Mouse (Mus musculus) heart, adult 2 months (tissue): ENCODE measurements around the gene Xylt2. TPM values are rescaled to one million over a fixed set of nuclear protein-coding genes. Genes with fewer than 3 reads are reported as not detected.

Experiments
- DNase-seq, 2 experiments: peaks; one replicate each; pipeline ENCODE4 v3.0.0; 2021
- H3K27ac ChIP-seq: fragments of 200-600 bp; 2 replicates; pipeline ENCODE4 v1.8.1; 2022
- H3K27me3 ChIP-seq: fragments of 200-500 bp; 2 replicates; pipeline ENCODE4 v1.6.1; 2012; ENCODE audit warnings: mild to moderate bottlenecking, low read length, inconsistent platforms, mixed read lengths; ENCODE audit not compliant: control insufficient read depth, insufficient read depth
- H3K36me3 ChIP-seq: fragments of 200-500 bp; 2 replicates; pipeline ENCODE4 v1.6.1; 2012; ENCODE audit warnings: low read length, inconsistent platforms; ENCODE audit not compliant: control insufficient read depth, insufficient read depth
- H3K4me1 ChIP-seq: fragments of 200-500 bp; 2 replicates; pipeline ENCODE4 v1.6.1; 2011; ENCODE audit warnings: low read length; ENCODE audit not compliant: control insufficient read depth, insufficient read depth
- H3K4me3 ChIP-seq: fragments of 200-600 bp; 2 replicates; pipeline ENCODE4 v1.8.1; 2022
- H3K79me2 ChIP-seq: fragments of 200-500 bp; replicated peaks from 2 replicates; pipeline ENCODE4 v1.6.1; 2012; ENCODE audit warnings: mild to moderate bottlenecking, inconsistent platforms, low read length, moderate library complexity, mixed read lengths; ENCODE audit not compliant: control insufficient read depth, insufficient read depth
- H3K9ac ChIP-seq: fragments of 200-500 bp; 2 replicates; pipeline ENCODE4 v1.6.1; 2012; ENCODE audit warnings: low read depth, mild to moderate bottlenecking, control low read depth, inconsistent platforms, low read length, mixed read lengths
- CTCF ChIP-seq: fragments of 200-600 bp; IDR thresholded peaks from 2 replicates; pipeline ENCODE4 v1.8.1; 2022; ENCODE audit warnings: antibody characterized with exemption, mild to moderate bottlenecking, moderate library complexity
- EP300 ChIP-seq: fragments of 200-500 bp; IDR thresholded peaks from 2 replicates; pipeline ENCODE4 v1.6.1; 2011; ENCODE audit warnings: low read depth, low read length, control low read depth; ENCODE audit not compliant: insufficient read depth
- POLR2A ChIP-seq: fragments of 200-500 bp; IDR thresholded peaks from 2 replicates; pipeline ENCODE4 v1.6.1; 2011; ENCODE audit warnings: mild to moderate bottlenecking, low read depth, low read length, control low read depth; ENCODE audit not compliant: insufficient read depth
- WGBS: fragments of 180-500 bp; shearing (Covaris S2); methylation state at CpG from one replicate; pipeline ENCODE4 v1.1.7; 2018; 5-methylcytosine and 5-hydroxymethylcytosine counted together
- intact Hi-C: fragments of 180-260 bp; cut with DNase I; formaldehyde crosslinking; loops from one replicate; pipeline ENCODE4 v1.15.1; 2025
- polyA plus RNA-seq: library from polyadenylated mRNA; depleted of rRNA; stranded (reverse); fragments of >200 nt; gene quantifications from 2 replicates; pipeline ENCODE4 v1.2.3, GENCODE M21; 2012; rRNA removed
- total RNA-seq, 2 experiments: library from RNA; stranded (reverse); gene quantifications; 2 replicates each; pipeline ENCODE4 v1.2.3; 2021

Gene Xylt2
- total and polyA plus RNA-seq, 3 experiments: 7.2 to 11.6 (median 7.9) TPM

DNA sequence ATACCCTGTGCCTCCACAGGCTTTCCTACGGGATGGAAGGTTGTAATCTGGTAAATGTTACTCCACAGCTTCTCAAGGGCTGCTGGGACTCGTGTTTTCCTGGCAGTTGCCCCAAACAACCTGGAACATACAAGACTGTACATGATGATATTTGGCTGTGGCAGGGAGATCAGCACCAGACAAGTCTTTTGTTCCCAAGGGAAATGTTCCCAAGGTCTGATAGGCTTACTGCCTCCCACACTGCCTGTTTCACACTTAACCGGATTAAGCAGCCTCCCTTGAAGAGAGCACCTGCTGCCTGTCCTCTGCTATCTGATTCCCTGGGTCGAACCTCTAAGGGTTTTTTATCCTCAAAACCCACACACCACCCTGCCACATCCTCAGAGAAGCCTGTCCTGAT, 61.8 kb downstream of the Xylt2 start:
- Histone ChIP-seq H3K79me2 (no peaks in the 10 kb centered on the region), H3K27ac (no peak overlapping the region), H3K36me3 (no peaks in the 10 kb centered on the region), H3K4me3 (no peak overlapping the region), H3K9ac (no peak overlapping the region), H3K4me1 (no peaks in the 10 kb centered on the region), H3K27me3 (no peaks in the 10 kb centered on the region)
- TF ChIP-seq CTCF: no peak
- TF ChIP-seq EP300: no peak
- TF ChIP-seq POLR2A: no peak
- DNase-seq: no peak
- intact Hi-C loops: loop anchor here (5.0 kb wide), 1 partner anchor 63 kb away; no protein-coding TSS in a partner anchor
- 10% methylated on average over 4 of the region's 4 CpGs for WGBS

- intact Hi-C loops: loop anchor here (5.0 kb wide), 1 partner anchor 62 kb away; no protein-coding TSS in a partner anchor
- no peak for DNase-seq
- no peaks in the 10 kb centered on the region for H3K4me1 ChIP-seq
- no peak for TF ChIP-seq CTCF
- no peak for TF ChIP-seq EP300
- no peak for TF ChIP-seq POLR2A
- 77% methylated on average over 4 of the region's 4 CpGs for WGBS
- no peaks in the 10 kb centered on the region for H3K79me2 ChIP-seq
- no peak overlapping the region for H3K9ac ChIP-seq
- no peak overlapping the region for H3K4me3 ChIP-seq
- H3K27me3 ChIP-seq: no peaks in the 10 kb centered on the region
- H3K27ac ChIP-seq: no peak overlapping the region
- no peaks in the 10 kb centered on the region for H3K36me3 ChIP-seq
Observed at GRCm38 (mm10) chr11:94614603-94615002, 62.7 kb downstream of the Xylt2 start.

Other genes with a start within 250 kb of the Xylt2 start
- gene Cacna1g, start 203.3 kb downstream of the Xylt2 start, total RNA-seq: 10 to 100 TPM; 12.2 to 12.9 TPM
- 63.3 and 64.4 TPM in 2 replicates for gene Cacna1g, start 203.3 kb downstream of the Xylt2 start, polyA plus RNA-seq
- under 1 TPM; 0.23 to 0.52 TPM for gene Spata20, start 191.3 kb downstream of the Xylt2 start, total RNA-seq
- 1.3 and 1.5 TPM in 2 replicates for gene Spata20, start 191.3 kb downstream of the Xylt2 start, polyA plus RNA-seq
- 10 to 100 TPM; 28.4 to 31.9 TPM for gene Epn3, start 177.5 kb downstream of the Xylt2 start, total RNA-seq
- gene Epn3, start 177.5 kb downstream of the Xylt2 start, polyA plus RNA-seq: 12.6 and 25.7 TPM in 2 replicates
- gene Mycbpap, start 155.8 kb downstream of the Xylt2 start, total RNA-seq: 1 to 10 TPM in 1 of 2 experiments, under 1 TPM in 1; 0.89 to 1.1 TPM
- gene Mycbpap, start 155.8 kb downstream of the Xylt2 start, polyA plus RNA-seq: 0.32 and 0.72 TPM in 2 replicates
- gene Rsad1, start 128.3 kb downstream of the Xylt2 start, total RNA-seq: 10 to 100 TPM in 1 of 2 experiments, 1 to 10 TPM in 1; 9.3 to 12.6 TPM
- 13.7 and 14.1 TPM in 2 replicates for gene Rsad1, start 128.3 kb downstream of the Xylt2 start, polyA plus RNA-seq
- gene Chad, start 112.5 kb downstream of the Xylt2 start, total RNA-seq: 1 to 10 TPM; 1.7 to 2.1 TPM
- 8.7 and 16.2 TPM in 2 replicates for gene Chad, start 112.5 kb downstream of the Xylt2 start, polyA plus RNA-seq
- gene Acsf2, start 75.6 kb downstream of the Xylt2 start, total RNA-seq: 10 to 100 TPM; 19.8 to 26.4 TPM
- 21.0 and 24.7 TPM in 2 replicates for gene Acsf2, start 75.6 kb downstream of the Xylt2 start, polyA plus RNA-seq
- 10 to 100 TPM; 31.5 to 32.0 TPM for gene Lrrc59, start 47.7 kb downstream of the Xylt2 start, total RNA-seq
- gene Lrrc59, start 47.7 kb downstream of the Xylt2 start, polyA plus RNA-seq: 25.3 and 31.9 TPM in 2 replicates
- 10 to 100 TPM; 54.9 to 59.5 TPM for gene Mrpl27, start 23.7 kb downstream of the Xylt2 start, total RNA-seq
- gene Mrpl27, start 23.7 kb downstream of the Xylt2 start, polyA plus RNA-seq: 67.0 and 74.1 TPM in 2 replicates
- not detected for gene Eme1, start 23.6 kb downstream of the Xylt2 start, total RNA-seq
- 0.12 and 0.14 TPM in 2 replicates for gene Eme1, start 23.6 kb downstream of the Xylt2 start, polyA plus RNA-seq
- not detected for gene Gm11541, start 27.0 kb upstream of the Xylt2 start, total RNA-seq
- gene Gm11541, start 27.0 kb upstream of the Xylt2 start, polyA plus RNA-seq: not detected in 2 replicates
- 1 to 10 TPM in 1 of 2 experiments, under 1 TPM in 1; 0.97 to 1.0 TPM for gene Cdc34b, start 64.3 kb upstream of the Xylt2 start, total RNA-seq
- gene Cdc34b, start 64.3 kb upstream of the Xylt2 start, polyA plus RNA-seq: 0.12 TPM in 1 of 2 replicates, not detected in the other
- not detected for gene Tmem92, start 105.2 kb upstream of the Xylt2 start, total RNA-seq
- gene Tmem92, start 105.2 kb upstream of the Xylt2 start, polyA plus RNA-seq: not detected in 2 replicates